Mouse (Mus musculus) 3134 (cell line): ENCODE measurements around the gene Brip1.
"Not testable (repeated sequence)": the region's sequence is repeated elsewhere in the genome, so short reads cannot be mapped to it uniquely, and the experiment has no call there.

Experiments used
- DNase-seq: peaks from one replicate; pipeline ENCODE4 v3.0.0-alpha.2; 2011; ENCODE audit warnings: low spot score; ENCODE audit not compliant: insufficient read length; ENCODE audit errors: extremely low read depth

Brip1 gene

DNA sequence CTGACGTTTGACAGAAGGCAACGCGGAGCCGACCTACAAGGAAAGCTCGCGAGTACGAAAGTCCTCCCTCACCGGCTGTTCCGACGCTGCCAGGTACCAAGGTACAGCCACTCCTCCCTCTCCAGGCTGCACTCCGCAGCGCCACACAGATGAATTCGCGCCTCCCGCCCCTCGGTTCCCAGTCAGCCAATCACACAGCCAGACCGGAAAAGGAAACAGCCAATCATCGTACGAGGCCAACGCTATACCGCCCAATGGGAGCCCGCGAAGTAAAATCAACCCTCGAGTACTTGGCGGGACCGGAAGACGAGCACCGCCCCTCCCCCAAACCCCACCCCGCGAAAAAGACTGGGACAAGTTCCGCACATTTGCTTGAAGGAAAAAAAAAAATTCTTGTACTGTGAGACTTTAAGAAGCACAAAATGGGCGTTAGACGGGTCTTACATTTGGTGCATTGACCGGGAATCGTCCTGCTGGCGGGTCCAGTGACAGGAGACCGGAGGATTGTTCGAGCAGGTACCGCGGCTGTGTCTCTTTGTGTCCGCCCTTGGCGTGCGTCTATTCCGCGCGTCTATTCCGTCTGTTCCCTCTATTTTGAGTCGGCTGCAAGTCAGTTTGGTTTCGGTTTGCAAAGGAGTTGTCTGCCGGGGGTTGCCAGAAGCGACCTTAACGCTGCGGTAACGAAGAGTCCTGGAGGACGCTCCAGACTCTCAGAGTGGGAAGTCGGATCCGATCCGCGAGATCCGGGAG is at the start of gene Brip1:
TSS of gene Brip1 (minus strand) at position 157 of the 750 bp plus-strand sequence.
- DNase-seq: peak; percentile 96

- no peak for DNase-seq
Measured at GRCm38 (mm10) chr11:86232446-86232845, 31.5 kb upstream of the Brip1 start.

DNA sequence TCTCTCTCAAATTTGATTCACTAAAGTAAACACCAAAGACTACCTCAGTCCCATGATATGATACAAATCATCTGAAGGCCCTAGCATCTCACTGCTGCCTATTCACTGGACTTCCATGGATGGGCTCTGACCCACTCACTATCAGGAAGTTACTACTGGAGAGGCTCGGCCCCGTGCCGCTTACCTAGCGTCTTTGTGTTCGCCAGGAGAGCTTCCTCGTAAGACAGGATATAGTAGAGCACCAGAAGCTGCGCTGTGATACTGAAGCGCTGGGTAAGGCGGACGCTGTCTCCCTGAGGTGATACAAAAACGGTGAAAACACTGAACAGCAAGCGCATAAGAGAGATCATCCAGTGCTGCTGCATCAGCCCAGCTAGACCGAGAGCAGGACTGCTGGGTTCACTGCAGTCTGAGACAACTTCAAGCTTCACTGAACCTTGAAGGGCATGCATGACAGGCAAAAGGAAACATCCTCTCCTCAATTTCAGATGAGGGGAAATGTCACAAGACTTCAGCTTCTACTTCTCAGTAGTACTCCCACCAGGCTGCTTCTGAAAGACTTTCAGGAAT is 30.9 kb upstream of the Brip1 start:
- no peak for DNase-seq

DNA sequence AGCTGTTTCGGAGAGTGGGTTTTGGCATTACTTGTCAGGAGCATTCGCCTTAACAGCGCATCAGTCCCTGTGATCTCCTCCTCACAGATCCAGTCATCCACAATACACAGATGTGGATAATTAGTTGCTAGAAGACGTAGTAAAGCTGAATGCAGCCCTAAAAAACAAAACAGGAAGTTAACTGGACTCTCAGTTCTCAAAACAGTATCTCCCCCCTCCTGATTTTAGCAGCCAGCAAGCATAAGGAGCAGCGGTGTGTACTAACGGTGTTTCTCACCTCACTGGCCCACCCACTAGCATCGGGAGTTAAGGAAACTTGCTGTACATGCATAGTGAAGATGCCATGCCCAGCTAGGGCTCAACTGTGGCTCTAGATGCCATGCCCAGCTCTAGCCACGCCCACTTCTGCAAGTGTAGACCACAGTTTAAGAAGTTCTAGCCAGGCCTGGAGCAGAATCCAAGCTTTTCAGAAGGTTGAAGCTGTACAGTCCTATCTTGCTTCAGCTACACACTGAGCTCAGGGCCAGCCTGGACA is 25.7 kb upstream of the Brip1 start:
- no peak for DNase-seq

DNA sequence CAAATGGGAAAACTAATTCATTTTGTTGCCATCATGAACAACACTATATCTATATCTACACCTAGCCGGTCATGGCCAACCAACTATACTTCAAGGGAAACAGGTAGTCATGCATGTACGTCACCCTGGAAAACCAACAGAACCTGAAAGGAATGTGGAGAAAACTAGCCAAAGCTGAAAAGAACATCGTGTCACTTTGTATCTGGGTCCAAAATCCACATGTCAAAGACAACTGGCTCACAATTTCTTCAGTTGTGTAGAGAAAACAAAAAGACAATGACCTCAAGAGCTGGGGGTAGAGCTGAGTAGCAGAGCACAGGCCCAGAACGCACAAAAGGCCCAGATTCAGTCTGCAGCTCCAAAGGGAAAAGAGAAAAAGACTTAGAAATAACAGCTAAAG is 24.8 kb upstream of the Brip1 start:
- no peak for DNase-seq

DNA sequence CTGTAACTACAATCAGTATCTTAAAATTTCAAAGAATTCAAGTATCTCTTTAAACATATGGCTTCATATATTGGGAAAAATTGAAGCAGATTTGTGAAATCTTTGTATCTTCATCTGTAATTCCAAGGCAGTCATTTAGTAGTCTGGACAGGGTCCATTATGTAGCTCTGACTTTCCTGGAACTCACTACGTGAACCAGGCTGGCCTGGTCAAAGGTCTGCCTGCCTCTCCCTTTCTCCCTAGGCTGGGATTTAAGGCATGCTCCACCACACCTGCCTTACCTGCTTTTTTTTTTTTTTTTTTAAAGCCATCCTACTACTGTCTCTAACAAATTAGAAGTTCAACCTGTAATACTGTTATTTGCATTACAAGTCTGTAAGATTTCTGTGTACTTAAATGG is 10.8 kb upstream of the Brip1 start:
- DNase-seq: no peak

- no peak for DNase-seq
Measured at GRCm38 (mm10) chr11:86209123-86209522, 8.1 kb upstream of the Brip1 start.

DNA sequence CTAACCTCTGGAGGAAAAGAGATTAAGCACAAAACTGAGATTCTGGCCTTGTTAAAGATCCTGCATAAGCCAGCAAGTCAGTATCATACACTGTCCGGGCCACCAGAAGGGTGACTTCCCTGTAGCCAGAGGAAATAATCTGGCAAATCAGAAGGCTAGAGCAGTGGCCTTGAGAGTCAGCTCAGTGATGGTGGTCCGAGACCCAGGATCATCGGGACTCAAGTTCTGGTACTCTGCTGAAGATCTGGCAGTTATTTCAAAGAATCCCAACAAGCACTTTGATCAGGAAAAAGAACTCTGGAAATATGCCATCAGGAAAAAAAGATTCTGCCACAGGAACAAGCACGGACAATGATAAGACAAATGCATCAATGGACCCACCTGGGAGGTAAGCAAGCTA is 4.9 kb upstream of the Brip1 start:
- no peak for DNase-seq

DNA sequence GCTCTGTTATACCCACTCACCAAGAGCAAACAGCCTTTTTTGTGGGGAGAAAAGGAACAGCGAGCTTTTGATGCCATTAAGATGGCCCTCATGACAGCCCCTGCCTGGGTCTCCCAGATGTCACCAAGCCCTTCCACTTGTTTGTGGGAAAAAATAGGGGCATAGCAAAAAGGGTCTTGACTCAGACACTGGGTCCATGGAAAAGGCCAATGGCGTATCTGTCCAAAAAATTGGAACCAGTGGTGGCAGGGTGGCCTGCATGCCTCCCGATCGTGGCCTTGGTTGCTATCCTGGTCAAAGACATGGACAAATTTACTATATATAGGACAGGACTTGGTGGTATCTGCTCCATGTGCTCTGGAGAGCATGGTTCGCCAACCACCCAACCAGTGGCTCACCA is 4.0 kb upstream of the Brip1 start:
- no peak for DNase-seq

DNA sequence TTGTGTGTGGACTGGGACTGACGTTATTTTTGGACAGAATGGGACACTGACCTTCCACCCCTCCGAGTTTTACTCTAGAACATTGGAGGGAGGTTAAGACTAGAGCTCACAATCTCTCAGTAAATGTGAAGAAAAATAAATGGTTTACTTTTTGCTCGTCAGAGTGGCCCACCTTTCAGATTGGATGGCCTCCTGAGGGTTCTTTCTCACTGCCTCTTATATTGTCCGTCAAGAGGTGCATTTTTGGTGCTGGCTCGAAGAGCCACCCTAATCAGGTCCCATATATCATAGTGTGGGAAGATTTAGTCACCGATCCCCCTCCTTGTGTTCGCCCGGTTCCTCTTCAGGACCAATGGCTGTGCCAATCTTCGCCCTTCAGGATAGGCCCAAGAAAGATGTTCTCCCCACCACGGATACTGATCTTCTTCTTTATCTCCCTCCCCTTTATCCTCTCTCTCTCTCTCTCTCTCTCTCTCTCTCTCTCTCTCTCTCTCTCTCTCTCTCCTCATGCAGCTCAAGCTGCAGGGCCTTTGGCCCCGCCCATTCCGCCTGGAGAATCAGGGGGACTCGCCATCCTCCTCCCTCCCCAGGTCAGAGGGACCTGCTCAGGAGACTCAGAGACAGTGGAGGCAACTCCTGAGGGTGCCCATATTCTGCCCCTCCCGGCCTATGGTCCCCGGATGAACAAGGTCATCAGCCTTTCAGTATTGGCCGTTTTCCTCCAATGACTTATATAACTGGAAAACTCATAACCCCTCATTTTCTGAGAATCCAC is 1.1 kb upstream of the Brip1 start:
- DNase-seq: peak; percentile 64

GRCm38 (mm10) chr11:86200460-86201021 is 452 bp downstream of the Brip1 start:
- DNase-seq: no peak

DNA sequence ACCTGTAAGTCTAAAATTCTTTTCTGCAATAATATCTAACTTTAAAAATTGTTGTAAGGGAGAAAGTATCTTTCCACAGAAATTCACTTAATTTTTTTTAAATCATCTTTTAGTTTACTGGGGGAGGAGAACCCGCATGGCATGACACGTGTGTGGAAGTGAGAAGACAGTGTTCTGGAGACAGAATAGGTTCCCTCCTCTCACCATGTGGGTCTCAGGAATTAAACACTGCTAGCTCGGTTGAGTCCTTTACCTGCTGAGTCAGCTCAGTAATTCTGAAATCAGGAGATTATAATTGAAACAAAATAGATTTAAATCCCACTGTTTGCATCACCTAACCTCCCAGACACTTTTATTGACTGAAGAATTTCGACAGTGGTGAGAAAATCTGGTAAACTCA is 1.3 kb downstream of the Brip1 start:
- no peak for DNase-seq

DNA sequence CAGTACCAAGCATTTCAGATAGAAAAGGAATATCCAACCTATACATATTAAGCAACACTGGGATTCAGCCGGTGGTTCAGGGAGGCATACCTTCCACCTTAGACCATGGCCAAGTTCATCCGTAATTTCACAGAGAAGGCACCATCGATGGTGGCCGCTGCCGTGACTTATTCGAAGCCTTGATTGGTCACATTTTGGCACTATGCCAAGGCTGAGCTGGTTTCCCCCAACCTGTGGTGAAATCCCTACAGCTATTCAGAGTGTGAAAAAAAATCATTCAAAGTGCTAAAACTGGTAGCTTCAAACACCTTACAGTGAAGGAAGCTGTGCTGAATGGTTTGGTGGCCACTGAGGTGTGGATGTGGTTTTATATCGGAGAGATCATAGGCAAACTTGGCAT is 15.8 kb downstream of the Brip1 start:
- DNase-seq: not testable (repeated sequence)

GRCm38 (mm10) chr11:86175833-86176232 is 25.2 kb downstream of the Brip1 start:
- no peak for DNase-seq

- peak; percentile 5 for DNase-seq
Measured at GRCm38 (mm10) chr11:86174173-86174572, 26.8 kb downstream of the Brip1 start.

DNA sequence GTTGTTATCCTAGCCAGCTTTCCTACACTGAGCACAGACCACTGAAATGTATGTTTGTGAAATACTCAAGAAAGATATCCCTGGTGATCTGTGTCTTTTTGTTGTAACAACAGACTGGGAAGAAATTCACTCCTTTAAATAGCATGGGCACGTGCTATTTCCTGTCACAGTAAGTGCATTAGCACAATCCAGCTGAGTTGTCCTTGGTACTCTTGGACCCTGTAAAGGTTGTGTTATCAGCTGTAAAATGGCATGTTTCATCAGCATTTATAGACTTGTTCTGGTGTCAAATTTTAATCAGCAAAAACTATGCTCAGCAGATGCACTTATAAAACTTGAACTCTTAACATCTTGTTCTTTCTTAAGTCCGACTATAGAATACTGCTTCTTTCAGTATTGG is 30.2 kb downstream of the Brip1 start:
- no peak for DNase-seq

DNA sequence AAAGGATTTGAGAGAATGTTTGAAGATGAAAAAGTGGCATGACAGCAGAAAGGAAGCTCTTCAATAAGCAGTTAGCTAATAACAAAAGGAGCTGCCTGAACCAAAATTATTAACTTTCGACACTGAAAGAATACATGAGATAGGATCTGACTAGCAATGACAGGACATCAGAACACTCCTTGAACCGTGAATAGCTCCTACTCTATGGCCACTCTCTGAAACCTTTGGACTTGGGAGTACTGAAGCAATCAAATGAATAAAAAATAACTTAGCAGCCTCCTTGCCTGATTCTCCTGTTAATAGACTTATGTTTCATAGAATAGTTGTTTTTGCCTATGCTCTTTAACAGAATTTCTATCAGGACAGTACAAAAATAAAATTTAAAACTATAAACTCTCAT is 40.7 kb downstream of the Brip1 start:
- no peak for DNase-seq

DNA sequence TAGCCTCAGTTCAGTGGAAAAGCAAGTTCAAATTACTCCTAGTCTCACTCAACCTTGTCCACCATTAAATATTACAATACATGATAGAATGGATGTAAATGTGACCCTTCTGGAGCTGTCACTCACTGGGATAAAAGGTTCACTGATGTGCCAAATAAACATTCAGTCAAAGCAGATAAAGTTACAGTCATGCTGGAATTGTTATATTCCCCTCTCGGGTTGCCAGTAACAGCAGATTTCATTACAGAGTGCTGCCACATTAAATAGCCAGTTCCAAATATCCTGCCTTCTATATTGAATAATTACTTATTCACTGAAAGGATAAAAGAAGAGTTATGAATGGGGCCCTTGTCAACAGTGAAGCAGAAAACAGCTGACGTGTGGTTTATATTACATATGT is 42.0 kb downstream of the Brip1 start:
- DNase-seq: no peak

DNA sequence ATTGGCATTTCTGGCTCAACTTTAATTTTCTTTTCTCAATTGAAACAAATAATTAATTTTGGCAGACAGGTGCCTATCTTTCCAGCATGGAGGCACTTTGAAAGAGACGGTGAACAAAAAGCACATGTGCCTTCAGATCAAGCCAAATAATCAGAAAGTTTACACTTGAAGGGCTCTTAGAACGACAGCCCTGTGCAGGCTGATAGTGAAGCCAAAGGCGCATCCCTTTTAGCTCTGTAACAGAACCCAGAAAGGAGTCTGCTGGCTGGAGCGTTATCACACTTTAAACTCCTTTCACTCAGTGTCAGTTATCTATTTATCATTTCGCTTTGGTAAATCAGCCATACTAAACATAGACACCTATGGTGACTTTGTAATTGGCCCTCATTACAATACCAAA is 45.4 kb downstream of the Brip1 start:
- no peak for DNase-seq

GRCm38 (mm10) chr11:86131324-86131723 is 69.7 kb downstream of the Brip1 start:
- DNase-seq: no peak
